43 mouse cellular contexts compared by ENCODE assay signal in the genomic region with DNA sequence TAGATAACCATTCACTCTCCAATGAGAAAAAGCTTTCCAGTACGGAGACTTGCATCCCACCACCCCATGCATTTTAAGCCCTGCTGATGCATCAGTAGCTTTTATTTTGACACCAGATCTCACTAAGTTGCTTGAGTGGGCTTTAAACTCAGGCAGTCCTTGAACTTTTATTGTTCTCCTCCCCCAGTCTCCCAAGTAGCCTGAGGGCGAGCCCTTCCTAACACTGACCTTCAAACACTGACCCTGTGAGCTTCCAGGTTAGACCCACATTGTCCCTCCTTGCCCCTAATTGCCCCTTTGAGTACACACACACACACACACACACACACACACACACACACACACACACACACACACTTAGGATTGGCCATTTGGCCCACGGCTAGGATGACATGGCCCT. TPM values are rescaled to one million over a fixed set of nuclear protein-coding genes. Genes with fewer than 3 reads are reported as not detected.
"Had no signal": no experiment of that assay in that cellular context is flagged by ENCODE, and none has a peak within 500 bp of the region (broad histone marks: within the 10 kb centered on the region; RNA-seq: fewer than 3 reads in every experiment).

No protein-coding gene starts in this region.

- DNase-seq: left cerebral cortex, postnatal 4 days; liver; liver, embryonic 13.5 days; liver, postnatal 0 days; lung, adult 18-20 months; lung, adult 2 months; lung, embryonic 14.5 days; lung, postnatal 10 days; lung, postnatal 14 days; lung, postnatal 36 days; lung, postnatal 4 days; midbrain, embryonic 14.5 days had no signal

- H3K4me3 ChIP-seq: limb, embryonic 10.5 days; limb, embryonic 12.5 days; limb, embryonic 13.5 days; limb, embryonic 15.5 days; liver, embryonic 12.5 days; liver, embryonic 13.5 days; liver, embryonic 15.5 days; lung, embryonic 15.5 days; megakaryocyte, embryonic 14.5 days; midbrain, embryonic 10.5 days; midbrain, embryonic 12.5 days; midbrain, embryonic 13.5 days; midbrain, embryonic 15.5 days; myocyte; neural tube, embryonic 12.5 days had no signal

- H3K27ac ChIP-seq: limb, embryonic 10.5 days; limb, embryonic 12.5 days; limb, embryonic 13.5 days; limb, embryonic 15.5 days; liver, embryonic 12.5 days; liver, embryonic 13.5 days; liver, embryonic 14.5 days; liver, embryonic 15.5 days; lung, embryonic 15.5 days; macrophage; midbrain, embryonic 10.5 days; midbrain, embryonic 12.5 days; midbrain, embryonic 13.5 days; midbrain, embryonic 15.5 days; neural tube, embryonic 12.5 days had no signal

- H3K9me3 ChIP-seq: limb, embryonic 10.5 days; limb, embryonic 12.5 days; limb, embryonic 13.5 days; limb, embryonic 15.5 days; liver, embryonic 12.5 days; liver, embryonic 13.5 days; liver, embryonic 15.5 days; lung, embryonic 15.5 days; megakaryocyte, embryonic 14.5 days; midbrain, embryonic 10.5 days; midbrain, embryonic 12.5 days; midbrain, embryonic 13.5 days; midbrain, embryonic 15.5 days; neural tube, embryonic 12.5 days had no signal

- H3K4me1 ChIP-seq: liver, embryonic 12.5 days had no signal

- ATAC-seq: liver, embryonic 12.5 days; liver, postnatal 0 days; lung, postnatal 0 days; midbrain, embryonic 13.5 days; midbrain, embryonic 15.5 days; midbrain, embryonic 16.5 days had no signal

- H3K9ac ChIP-seq: limb, embryonic 12.5 days; limb, embryonic 13.5 days; limb, embryonic 15.5 days; liver, embryonic 12.5 days; liver, embryonic 13.5 days; liver, embryonic 14.5 days; liver, embryonic 15.5 days; liver, postnatal 0 days; lung, embryonic 14.5 days; lung, embryonic 15.5 days; midbrain, embryonic 12.5 days; midbrain, embryonic 13.5 days; midbrain, embryonic 15.5 days; neural tube, embryonic 12.5 days had no signal

- H3K36me3 ChIP-seq: limb, embryonic 10.5 days; limb, embryonic 12.5 days; limb, embryonic 13.5 days; limb, embryonic 15.5 days; liver, embryonic 12.5 days; liver, embryonic 13.5 days; liver, embryonic 15.5 days; lung, embryonic 15.5 days; midbrain, embryonic 10.5 days; midbrain, embryonic 12.5 days; midbrain, embryonic 13.5 days; midbrain, embryonic 15.5 days; neural tube, embryonic 12.5 days had no signal

- H3K27me3 ChIP-seq: neural tube, embryonic 12.5 days had no signal

- H3K4me2 ChIP-seq: limb, embryonic 12.5 days; limb, embryonic 13.5 days; limb, embryonic 15.5 days; liver, embryonic 11.5 days; liver, embryonic 12.5 days; liver, embryonic 13.5 days; liver, embryonic 15.5 days; lung, embryonic 14.5 days; lung, embryonic 15.5 days; midbrain, embryonic 11.5 days; midbrain, embryonic 12.5 days; midbrain, embryonic 13.5 days; midbrain, embryonic 15.5 days; neural tube, embryonic 12.5 days had no signal

RNA-seq across cellular contexts. Expression of gene Fgg, which starts 10.9 kb away (rescaled TPM):
- total RNA-seq: left cerebral cortex, postnatal 10 days; left cerebral cortex, postnatal 14 days; left cerebral cortex, postnatal 25 days; left cerebral cortex, postnatal 36 days; left cerebral cortex, postnatal 4 days; megakaryocyte progenitor cell, adult 5-6 weeks; megakaryocyte, adult 5-6 weeks; megakaryocyte-erythroid progenitor cell, adult 5-6 weeks; midbrain, postnatal 0 days; monocyte, adult 5-6 weeks had no signal
- polyA plus RNA-seq: limb, embryonic 12.5 days; lung, embryonic 14.5 days; macrophage; midbrain, embryonic 11.5 days; midbrain, embryonic 12.5 days; midbrain, embryonic 14.5 days; midbrain, embryonic 16.5 days; myocyte; neural tube, embryonic 12.5 days had no signal

RNA-seq across cellular contexts. Expression of gene Fga, which starts 29.2 kb away (rescaled TPM):
- total RNA-seq: left cerebral cortex, postnatal 10 days; left cerebral cortex, postnatal 14 days; left cerebral cortex, postnatal 25 days; left cerebral cortex, postnatal 36 days; left cerebral cortex, postnatal 4 days; megakaryocyte progenitor cell, adult 5-6 weeks; megakaryocyte, adult 5-6 weeks; megakaryocyte-erythroid progenitor cell, adult 5-6 weeks; midbrain, postnatal 0 days; monocyte, adult 5-6 weeks had no signal
- polyA plus RNA-seq: limb, embryonic 10.5 days; limb, embryonic 11.5 days; macrophage; midbrain, embryonic 10.5 days; midbrain, embryonic 11.5 days; midbrain, embryonic 12.5 days; midbrain, embryonic 15.5 days; midbrain, embryonic 16.5 days; midbrain, postnatal 0 days; myocyte; neural tube, embryonic 11.5 days had no signal

RNA-seq across cellular contexts. Expression of gene Fgb, which starts 53.0 kb away (rescaled TPM):
- total RNA-seq: left cerebral cortex, postnatal 10 days; left cerebral cortex, postnatal 14 days; left cerebral cortex, postnatal 25 days; left cerebral cortex, postnatal 36 days; left cerebral cortex, postnatal 4 days; megakaryocyte progenitor cell, adult 5-6 weeks; megakaryocyte, adult 5-6 weeks; megakaryocyte-erythroid progenitor cell, adult 5-6 weeks; midbrain, postnatal 0 days; monocyte, adult 5-6 weeks had no signal
- polyA plus RNA-seq: limb, embryonic 10.5 days; limb, embryonic 13.5 days; macrophage; midbrain, embryonic 10.5 days; midbrain, embryonic 11.5 days; midbrain, embryonic 12.5 days; midbrain, embryonic 14.5 days; midbrain, embryonic 15.5 days; midbrain, embryonic 16.5 days; midbrain, postnatal 0 days; myocyte; neural tube, embryonic 12.5 days had no signal
